Mouse (Mus musculus) intestine, embryonic 14.5 days (tissue): ENCODE measurements around the gene Tsks. TPM values are rescaled to one million over a fixed set of nuclear protein-coding genes. Genes with fewer than 3 reads are reported as not detected.

ENCODE experiments used
- ATAC-seq: fragments of 200-750 bp; cut with Nextera tagmentation; replicated peaks from 2 replicates; pipeline ENCODE4 v1.8.0; 2017; ENCODE audit warnings: low read depth, moderate number of reproducible peaks, moderate TSS enrichment, moderate library complexity; ENCODE audit not compliant: low FRiP score, low TSS enrichment
- DNase-seq: peaks from one replicate; pipeline ENCODE4 v3.0.0-alpha.2; 2018; ENCODE audit warnings: low spot score
- H3K27ac ChIP-seq: fragments of 300-500 bp; sonication (generic); 2 replicates; pipeline ENCODE4 v1.5.1; 2014; ENCODE audit warnings: low read depth, mild to moderate bottlenecking, control low read depth
- H3K27me3 ChIP-seq: fragments of 300-500 bp; sonication (generic); replicated peaks from 2 replicates; pipeline ENCODE4 v1.6.1; 2014; ENCODE audit warnings: low read length, control low read depth; ENCODE audit not compliant: control insufficient read depth, insufficient read depth
- H3K36me3 ChIP-seq: fragments of 300-500 bp; sonication (generic); 2 replicates; pipeline ENCODE4 v1.6.1; 2014; ENCODE audit warnings: low read length, control low read depth; ENCODE audit not compliant: control insufficient read depth, insufficient read depth
- H3K4me1 ChIP-seq: fragments of 300-500 bp; sonication (generic); replicated peaks from 2 replicates; pipeline ENCODE4 v1.6.1; 2014; ENCODE audit warnings: low read length, control low read depth, mixed read lengths; ENCODE audit not compliant: control insufficient read depth, insufficient read depth
- H3K4me2 ChIP-seq: fragments of 300-500 bp; sonication (generic); 2 replicates; pipeline ENCODE4 v1.6.1; 2014; ENCODE audit warnings: low read length
- H3K4me3 ChIP-seq: fragments of 300-500 bp; sonication (generic); 2 replicates; pipeline ENCODE4 v1.5.1; 2014; ENCODE audit warnings: low read depth, low read length, control low read depth, mixed read lengths
- H3K9ac ChIP-seq: fragments of 300-500 bp; sonication (generic); 2 replicates; pipeline ENCODE4 v1.6.1; 2014; ENCODE audit warnings: mild to moderate bottlenecking, low read length
- H3K9me3 ChIP-seq: fragments of 300-500 bp; sonication (generic); 2 replicates; pipeline ENCODE4 v1.6.1; 2016; ENCODE audit warnings: low read length, control low read depth; ENCODE audit not compliant: control insufficient read depth
- WGBS: fragments of 180-500 bp; shearing (Covaris S2); extraction: QIAGEN DNeasy Blood & Tissue Kit; methylation state at CpG from one replicate; pipeline ENCODE4 v1.1.7; 2014; 5-methylcytosine and 5-hydroxymethylcytosine counted together
- polyA plus RNA-seq: library from polyadenylated mRNA; unstranded; fragments of >200 nt; fragmentation: Nextera tagmentation; extraction: Ambion mirVana; gene quantifications from 2 replicates; pipeline ENCODE4 v1.2.1, GENCODE M21; 2014

Gene Tsks
- polyA plus RNA-seq, 1 experiment from 2014 or later = not detected

- ATAC-seq (no peak), DNase-seq (no peak)
- peaks cover 21% of the 10 kb centered on the region for H3K27me3 ChIP-seq
- 80% methylated on average over 12 of the region's 12 CpGs for WGBS
- no peaks in the 10 kb centered on the region for H3K36me3 ChIP-seq
- no peaks in the 10 kb centered on the region for H3K9me3 ChIP-seq
- H3K4me2 ChIP-seq = no peak overlapping the region
- H3K9ac ChIP-seq = no peak overlapping the region
- peaks cover 3% of the 10 kb centered on the region for H3K4me1 ChIP-seq
- no peak overlapping the region for H3K27ac ChIP-seq
- no peak overlapping the region for H3K4me3 ChIP-seq
Observed at GRCm38 (mm10) chr7:44954091-44954885, 11.3 kb downstream of the Tsks start.

GRCm38 (mm10) chr7:44955628-44956027 lies 12.6 kb downstream of the Tsks start:
- Histone ChIP-seq H3K9ac (no peak overlapping the region), H3K4me1 (peaks cover 3% of the 10 kb centered on the region), H3K36me3 (peaks cover 1% of the 10 kb centered on the region; the same call in 1 of the 2 replicates), H3K4me3 (no peak overlapping the region), H3K27me3 (peaks cover 12% of the 10 kb centered on the region), H3K4me2 (no peak overlapping the region), H3K27ac (no peak overlapping the region), H3K9me3 (no peaks in the 10 kb centered on the region)
- WGBS = 57% methylated on average over 5 of the region's 5 CpGs
- ATAC-seq (no peak), DNase-seq (no peak)

GRCm38 (mm10) chr7:44956266-44956665 lies 13.3 kb downstream of the Tsks start:
- 60% methylated on average over 6 of the region's 6 CpGs for WGBS
- H3K27ac ChIP-seq = no peak overlapping the region
- no peak overlapping the region for H3K4me2 ChIP-seq
- peaks cover 7% of the 10 kb centered on the region; the same call in 1 of the 2 replicates for H3K36me3 ChIP-seq
- H3K27me3 ChIP-seq = peaks cover 6% of the 10 kb centered on the region
- ATAC-seq (no peak), DNase-seq (no peak)
- no peak overlapping the region for H3K9ac ChIP-seq
- H3K9me3 ChIP-seq = no peaks in the 10 kb centered on the region
- peaks cover 3% of the 10 kb centered on the region for H3K4me1 ChIP-seq
- no peak overlapping the region for H3K4me3 ChIP-seq

- 77% methylated on average over 20 of the region's 20 CpGs for WGBS
- no peaks in the 10 kb centered on the region for H3K27me3 ChIP-seq
Observed at GRCm38 (mm10) chr7:44957183-44957835, 14.3 kb downstream of the Tsks start.

GRCm38 (mm10) chr7:44958208-44958607 lies 15.2 kb downstream of the Tsks start:
- no peak overlapping the region for H3K4me2 ChIP-seq
- H3K27me3 ChIP-seq = no peaks in the 10 kb centered on the region
- DNase-seq (no peak), ATAC-seq (no peak)
- no peak overlapping the region for H3K4me3 ChIP-seq
- H3K4me1 ChIP-seq = no peaks in the 10 kb centered on the region
- H3K36me3 ChIP-seq = peaks cover 17% of the 10 kb centered on the region
- no peak overlapping the region for H3K27ac ChIP-seq
- H3K9me3 ChIP-seq = no peaks in the 10 kb centered on the region
- no peak overlapping the region for H3K9ac ChIP-seq
- WGBS = 54% methylated on average over 7 of the region's 7 CpGs

More at GRCm38 (mm10) chr7:44957183-44957835, 14.3 kb downstream of the Tsks start:
- Histone ChIP-seq H3K36me3 (peaks cover 13% of the 10 kb centered on the region; the same call in 1 of the 2 replicates), H3K9ac (no peak overlapping the region), H3K4me2 (no peak overlapping the region), H3K27ac (no peak overlapping the region), H3K4me3 (no peak overlapping the region), H3K4me1 (no peaks in the 10 kb centered on the region), H3K9me3 (no peaks in the 10 kb centered on the region)
- DNase-seq = no peak
- ATAC-seq = no peak

- WGBS = 81% methylated on average over 8 of the region's 8 CpGs
- no peak for ATAC-seq
Observed at GRCm38 (mm10) chr7:44959281-44959680, 16.3 kb downstream of the Tsks start.

GRCm38 (mm10) chr7:44959874-44960511 lies 17.0 kb downstream of the Tsks start:
- 85% methylated on average over 10 of the region's 10 CpGs for WGBS
- no peaks in the 10 kb centered on the region for H3K4me1 ChIP-seq
- H3K9ac ChIP-seq = no peak overlapping the region
- H3K4me3 ChIP-seq = no peak overlapping the region
- H3K4me2 ChIP-seq = no peak overlapping the region
- H3K27ac ChIP-seq = no peak overlapping the region
- ATAC-seq (no peak), DNase-seq (no peak)
- H3K9me3 ChIP-seq = no peaks in the 10 kb centered on the region
- H3K36me3 ChIP-seq = peaks cover 21% of the 10 kb centered on the region
- H3K27me3 ChIP-seq = no peaks in the 10 kb centered on the region

More at GRCm38 (mm10) chr7:44959281-44959680, 16.3 kb downstream of the Tsks start:
- Histone ChIP-seq H3K4me3 (no peak overlapping the region), H3K36me3 (peaks cover 20% of the 10 kb centered on the region), H3K9me3 (no peaks in the 10 kb centered on the region), H3K9ac (no peak overlapping the region), H3K27me3 (no peaks in the 10 kb centered on the region), H3K4me1 (no peaks in the 10 kb centered on the region), H3K27ac (no peak overlapping the region), H3K4me2 (no peak overlapping the region)
- DNase-seq = no peak

GRCm38 (mm10) chr7:44960512-44960910 lies 17.5 kb downstream of the Tsks start:
- H3K27me3 ChIP-seq = no peaks in the 10 kb centered on the region
- DNase-seq = no peak
- H3K27ac ChIP-seq = no peak overlapping the region
- H3K36me3 ChIP-seq = peaks cover 24% of the 10 kb centered on the region
- no peak for ATAC-seq
- H3K9me3 ChIP-seq = no peaks in the 10 kb centered on the region
- WGBS = 88% methylated on average over 13 of the region's 13 CpGs
- no peak overlapping the region for H3K9ac ChIP-seq
- H3K4me3 ChIP-seq = no peak overlapping the region
- H3K4me1 ChIP-seq = no peaks in the 10 kb centered on the region
- H3K4me2 ChIP-seq = no peak overlapping the region
